Mouse (Mus musculus) neural tube, embryonic 15.5 days (tissue): ENCODE results near the gene Vcl. TPM values are rescaled to one million over a fixed set of nuclear protein-coding genes. Genes with fewer than 3 reads are reported as not detected.
A peak's percentile ranks its signal among the peaks of the same experiment; 100 is the strongest.

Experiments
- ATAC-seq: fragments of 200-750 bp; cut with Nextera tagmentation; 2 replicates; pipeline ENCODE4 v1.8.0; 2017; ENCODE audit warnings: mild to moderate bottlenecking, moderate TSS enrichment, moderate library complexity; ENCODE audit not compliant: low FRiP score
- H3K27ac ChIP-seq: fragments of 300-500 bp; sonication (generic); replicated peaks from 2 replicates; pipeline ENCODE4 v1.5.1; 2015; ENCODE audit warnings: mild to moderate bottlenecking, inconsistent platforms
- H3K27me3 ChIP-seq: fragments of 300-500 bp; sonication (generic); replicated peaks from 2 replicates; pipeline ENCODE4 v1.6.1; 2015; ENCODE audit warnings: inconsistent platforms
- H3K36me3 ChIP-seq: fragments of 300-500 bp; sonication (generic); 2 replicates; pipeline ENCODE4 v1.6.1; 2015; ENCODE audit warnings: inconsistent platforms
- H3K4me1 ChIP-seq: fragments of 300-500 bp; sonication (generic); 2 replicates; pipeline ENCODE4 v1.6.1; 2015; ENCODE audit warnings: inconsistent platforms
- H3K4me2 ChIP-seq: fragments of 300-500 bp; sonication (generic); 2 replicates; pipeline ENCODE4 v1.6.1; 2015; ENCODE audit warnings: inconsistent platforms, mild to moderate bottlenecking, moderate library complexity
- H3K4me3 ChIP-seq: fragments of 300-500 bp; sonication (generic); replicated peaks from 2 replicates; pipeline ENCODE4 v1.5.1; 2015; ENCODE audit warnings: mild to moderate bottlenecking, inconsistent platforms
- H3K9ac ChIP-seq: fragments of 300-500 bp; sonication (generic); replicated peaks from 2 replicates; pipeline ENCODE4 v1.6.1; 2015; ENCODE audit warnings: mild to moderate bottlenecking, inconsistent platforms
- H3K9me3 ChIP-seq: fragments of 300-500 bp; sonication (generic); replicated peaks from 2 replicates; pipeline ENCODE4 v1.6.1; 2016; ENCODE audit warnings: inconsistent platforms
- WGBS: fragments of 180-500 bp; shearing (Covaris S2); methylation state at CpG from one replicate; pipeline ENCODE4 v1.1.7; 2015; ENCODE audit warnings: mixed read lengths; 5-methylcytosine and 5-hydroxymethylcytosine counted together
- polyA plus RNA-seq: library from polyadenylated mRNA; unstranded; fragments of >200 nt; fragmentation: Nextera tagmentation; extraction: Ambion mirVana; gene quantifications from 2 replicates; pipeline ENCODE4 v1.2.1, GENCODE M21; 2015

Vcl gene
- 17.5 and 23.3 TPM in 2 replicates for polyA plus RNA-seq

DNA sequence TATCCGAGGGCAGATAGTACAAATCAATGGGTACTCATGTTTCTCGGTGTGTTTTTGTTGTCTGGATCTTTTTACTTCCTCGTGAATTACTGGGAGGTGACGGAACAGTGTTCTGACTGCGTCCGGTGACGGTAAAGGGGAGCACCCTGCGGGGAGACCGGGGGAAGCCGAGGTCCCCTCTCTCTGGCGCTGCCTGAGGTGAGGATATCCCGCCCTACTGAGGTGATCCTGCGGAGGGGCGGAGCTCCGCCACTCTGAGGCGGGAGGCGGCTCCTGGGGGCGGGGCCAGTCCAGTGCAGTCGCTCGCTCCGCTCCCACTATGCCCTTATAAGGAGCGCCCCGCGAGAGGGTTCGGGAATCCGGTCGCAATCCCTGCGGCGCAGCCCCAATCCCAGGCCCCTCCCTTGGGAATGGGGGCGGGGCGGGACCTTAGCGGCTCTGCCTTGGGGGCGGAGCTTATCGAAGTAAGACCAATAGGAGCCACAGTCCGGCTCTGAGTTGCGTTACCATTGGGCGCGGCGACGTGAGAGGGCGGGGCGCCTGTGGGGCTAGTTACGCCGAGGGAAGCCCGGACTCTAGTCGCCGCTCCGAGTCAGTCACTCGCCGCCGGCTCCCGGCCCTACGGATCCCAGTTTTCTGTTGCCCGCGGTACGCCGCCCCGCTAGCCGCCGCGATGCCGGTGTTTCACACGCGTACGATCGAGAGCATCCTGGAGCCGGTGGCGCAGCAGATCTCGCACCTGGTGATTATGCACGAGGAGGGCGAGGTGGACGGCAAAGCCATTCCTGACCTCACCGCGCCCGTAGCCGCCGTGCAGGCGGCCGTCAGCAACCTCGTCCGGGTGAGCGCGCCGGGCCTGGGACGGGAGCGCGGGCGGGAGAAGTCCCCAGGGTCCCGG lies at the start of gene Vcl:
Gene Vcl (plus strand): TSS at position 551 of the 898 bp plus-strand sequence.
- Histone ChIP-seq H3K27me3 (no peaks in the 10 kb centered on the region), H3K4me3 (peak within 1 kb of the TSS; percentile 58), H3K9me3 (no peaks in the 10 kb centered on the region), H3K36me3 (no peaks in the 10 kb centered on the region), H3K9ac (peak within 1 kb of the TSS; percentile 63), H3K4me1 (peaks cover 17% of the 10 kb centered on the region), H3K4me2 (peak within 1 kb of the TSS; percentile 73), H3K27ac (peak within 1 kb of the TSS; percentile 83)
- WGBS, result under 1% methylated on average over 88 of the region's 89 CpGs
- peak; percentile 99 for ATAC-seq

DNA sequence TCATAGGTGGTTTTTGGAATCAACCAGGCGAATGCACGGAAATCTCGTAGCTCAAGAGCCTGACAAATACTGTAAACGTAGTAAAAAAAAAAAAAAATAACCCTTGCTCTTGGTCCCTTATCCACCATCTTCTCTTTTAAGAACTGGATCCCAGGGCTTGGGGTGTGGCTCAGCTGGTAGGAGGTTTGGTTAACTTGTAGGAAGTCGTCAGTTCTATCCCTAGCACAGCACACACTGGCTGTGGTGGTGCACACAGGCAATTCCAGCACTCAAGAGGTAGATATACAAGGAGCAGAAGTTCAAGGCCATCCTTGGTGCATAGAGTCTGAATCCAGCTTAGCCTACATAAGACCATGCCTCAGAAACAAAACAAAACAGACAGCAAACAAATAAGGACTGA lies 44.5 kb upstream of the Vcl start:
- Histone ChIP-seq H3K9ac (no peak overlapping the region), H3K27ac (no peak overlapping the region), H3K9me3 (no peaks in the 10 kb centered on the region), H3K4me3 (no peak overlapping the region), H3K4me2 (no peak overlapping the region), H3K27me3 (no peaks in the 10 kb centered on the region), H3K36me3 (no peaks in the 10 kb centered on the region), H3K4me1 (no peaks in the 10 kb centered on the region)
- no peak for ATAC-seq
- WGBS, result 86% methylated on average over 5 of the region's 5 CpGs

DNA sequence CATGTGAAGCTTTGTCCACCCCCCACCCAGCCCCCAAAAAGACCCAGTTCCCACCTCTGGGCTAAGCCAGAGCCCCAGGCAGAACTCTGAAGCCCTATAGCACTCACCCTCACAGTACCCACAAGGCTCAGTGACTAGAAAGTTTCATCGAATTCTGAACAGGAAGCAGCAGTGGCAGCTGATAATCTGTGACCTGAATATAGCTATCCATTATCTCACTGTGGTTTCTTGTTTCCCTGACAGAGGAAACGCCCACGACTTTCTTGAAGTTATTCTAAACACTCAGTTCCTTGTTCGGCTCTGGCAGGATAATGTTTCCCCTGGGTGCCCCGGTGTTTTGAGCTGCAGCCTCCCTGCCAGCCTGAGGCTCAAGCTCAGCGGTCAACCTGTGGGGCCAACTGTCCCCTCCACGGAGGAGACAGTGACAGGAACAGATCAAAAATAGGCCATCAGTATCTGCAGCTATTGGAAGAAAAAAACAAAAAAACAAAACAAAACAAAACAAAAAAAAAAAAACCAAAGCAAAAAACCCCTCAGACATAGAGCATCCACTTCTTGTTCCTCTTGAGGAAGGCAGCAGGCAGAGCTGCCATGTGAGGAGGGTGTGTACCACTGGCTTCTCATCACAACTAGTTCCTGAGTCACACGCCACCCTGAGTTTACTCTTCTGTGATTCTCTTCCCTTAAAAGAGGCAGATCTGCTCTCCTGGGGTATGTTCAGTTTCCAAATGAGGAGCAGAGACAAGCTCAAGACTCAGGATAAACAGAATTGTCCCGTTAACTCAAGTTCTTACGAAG lies 43.9 kb upstream of the Vcl start:
- no peak overlapping the region for H3K4me3 ChIP-seq
- no peaks in the 10 kb centered on the region for H3K36me3 ChIP-seq
- no peaks in the 10 kb centered on the region for H3K27me3 ChIP-seq
- ATAC-seq, result no peak
- H3K27ac ChIP-seq, result no peak overlapping the region
- H3K9me3 ChIP-seq, result no peaks in the 10 kb centered on the region
- WGBS, result 43% methylated on average over 10 of the region's 10 CpGs
- H3K4me1 ChIP-seq, result no peaks in the 10 kb centered on the region
- H3K9ac ChIP-seq, result no peak overlapping the region
- H3K4me2 ChIP-seq, result no peak overlapping the region

GRCm38 (mm10) chr14:20886266-20886665 lies 42.9 kb upstream of the Vcl start:
- H3K9ac ChIP-seq, result no peak overlapping the region
- no peaks in the 10 kb centered on the region for H3K9me3 ChIP-seq
- no peaks in the 10 kb centered on the region for H3K4me1 ChIP-seq
- no peaks in the 10 kb centered on the region for H3K27me3 ChIP-seq
- 30% methylated on average over 4 of the region's 4 CpGs for WGBS
- H3K36me3 ChIP-seq, result no peaks in the 10 kb centered on the region
- H3K27ac ChIP-seq, result no peak overlapping the region
- H3K4me2 ChIP-seq, result no peak overlapping the region
- H3K4me3 ChIP-seq, result no peak overlapping the region
- ATAC-seq, result no peak

GRCm38 (mm10) chr14:20887541-20888085 lies 41.6 kb upstream of the Vcl start:
- H3K4me1 ChIP-seq, result peaks cover 9% of the 10 kb centered on the region
- no peaks in the 10 kb centered on the region for H3K36me3 ChIP-seq
- H3K9ac ChIP-seq, result no peak overlapping the region
- WGBS, result 91% methylated on average over 7 of the region's 7 CpGs
- H3K4me3 ChIP-seq, result no peak overlapping the region
- ATAC-seq, result no peak
- no peak overlapping the region for H3K27ac ChIP-seq
- no peaks in the 10 kb centered on the region for H3K27me3 ChIP-seq
- no peaks in the 10 kb centered on the region for H3K9me3 ChIP-seq
- H3K4me2 ChIP-seq, result no peak overlapping the region

GRCm38 (mm10) chr14:20891941-20892402 lies 37.2 kb upstream of the Vcl start:
- WGBS, result 44% methylated on average over 9 of the region's 9 CpGs
- Histone ChIP-seq H3K4me1 (peaks cover 12% of the 10 kb centered on the region), H3K9me3 (no peaks in the 10 kb centered on the region), H3K9ac (no peak overlapping the region), H3K27me3 (no peaks in the 10 kb centered on the region), H3K27ac (peak overlapping the region; percentile 48), H3K36me3 (no peaks in the 10 kb centered on the region), H3K4me2 (peak overlapping the region; percentile 9; the same call in 1 of the 2 replicates), H3K4me3 (no peak overlapping the region)
- peak; percentile 45 for ATAC-seq

DNA sequence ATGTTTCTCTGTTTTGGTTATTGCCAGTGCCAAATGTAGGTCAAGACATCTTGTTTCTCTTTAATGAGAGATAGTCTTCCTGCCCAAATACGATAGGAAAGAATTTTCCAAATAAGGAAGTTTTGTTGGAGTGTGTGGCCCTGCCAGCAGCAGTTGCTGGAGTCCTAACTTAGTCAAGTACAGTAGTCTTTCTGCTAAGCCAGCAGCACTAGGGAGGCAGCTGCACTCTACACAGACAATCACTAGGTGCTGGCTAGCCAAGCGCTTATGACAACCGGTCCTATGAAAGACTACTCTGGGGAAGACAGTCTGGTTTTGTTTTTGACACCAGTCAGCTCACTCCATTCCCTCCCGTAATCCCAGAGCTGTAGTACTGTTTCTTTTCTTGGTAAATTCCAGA lies 35.4 kb upstream of the Vcl start:
- H3K27ac ChIP-seq, result no peak overlapping the region
- peaks cover 12% of the 10 kb centered on the region for H3K4me1 ChIP-seq
- no peak overlapping the region for H3K9ac ChIP-seq
- no peaks in the 10 kb centered on the region for H3K36me3 ChIP-seq
- ATAC-seq, result no peak
- no peak overlapping the region for H3K4me3 ChIP-seq
- no peak overlapping the region for H3K4me2 ChIP-seq
- H3K9me3 ChIP-seq, result no peaks in the 10 kb centered on the region
- H3K27me3 ChIP-seq, result no peaks in the 10 kb centered on the region
- 78% methylated on average over 4 of the region's 4 CpGs for WGBS

DNA sequence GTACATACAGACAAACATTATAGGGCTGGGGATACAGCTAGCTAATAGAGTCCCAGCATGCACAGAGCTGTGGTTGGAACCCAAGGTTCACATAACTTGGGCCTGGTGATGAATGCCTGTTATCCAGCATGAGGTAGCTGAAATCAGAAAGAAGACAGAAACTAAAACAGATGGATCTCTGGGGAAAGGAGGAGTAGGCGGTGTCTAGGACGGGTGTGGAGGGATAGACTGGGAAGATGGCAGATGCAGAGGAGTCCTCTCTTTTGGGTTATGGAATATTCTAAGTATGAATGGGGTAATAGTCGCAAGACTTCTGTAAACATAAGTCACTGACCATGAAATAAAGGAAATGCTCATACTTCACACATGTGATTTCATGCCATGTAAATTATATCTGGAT lies 27.9 kb upstream of the Vcl start:
- H3K4me1 ChIP-seq, result no peaks in the 10 kb centered on the region
- no peaks in the 10 kb centered on the region for H3K9me3 ChIP-seq
- H3K27ac ChIP-seq, result no peak overlapping the region
- H3K27me3 ChIP-seq, result no peaks in the 10 kb centered on the region
- H3K9ac ChIP-seq, result no peak overlapping the region
- no peaks in the 10 kb centered on the region for H3K36me3 ChIP-seq
- H3K4me3 ChIP-seq, result no peak overlapping the region
- no peak overlapping the region for H3K4me2 ChIP-seq
- 93% methylated on average over 3 of the region's 3 CpGs for WGBS
- no peak for ATAC-seq

DNA sequence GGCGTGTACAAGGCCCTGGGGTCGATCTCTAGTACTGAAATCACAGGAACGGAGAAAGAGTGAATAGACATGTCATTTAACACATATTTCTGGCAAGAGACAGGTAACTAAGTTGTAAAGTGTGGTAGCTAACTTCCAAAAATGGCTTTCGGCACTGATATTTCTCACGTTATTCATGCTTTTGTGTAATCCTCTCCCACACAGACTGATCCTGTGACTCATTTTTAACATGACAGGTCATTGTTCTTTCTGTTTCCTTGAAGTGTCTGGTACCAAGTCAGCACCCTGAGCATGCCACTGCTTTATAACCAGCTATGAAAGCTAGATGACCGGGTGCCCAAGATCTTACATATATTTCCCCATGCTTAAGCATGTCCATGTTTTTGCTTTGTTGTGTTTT lies 26.1 kb upstream of the Vcl start:
- ATAC-seq, result no peak
- Histone ChIP-seq H3K9ac (no peak overlapping the region), H3K4me1 (no peaks in the 10 kb centered on the region), H3K9me3 (no peaks in the 10 kb centered on the region), H3K4me3 (no peak overlapping the region), H3K4me2 (no peak overlapping the region), H3K36me3 (no peaks in the 10 kb centered on the region), H3K27me3 (no peaks in the 10 kb centered on the region), H3K27ac (no peak overlapping the region)
- 91% methylated on average over 6 of the region's 6 CpGs for WGBS

DNA sequence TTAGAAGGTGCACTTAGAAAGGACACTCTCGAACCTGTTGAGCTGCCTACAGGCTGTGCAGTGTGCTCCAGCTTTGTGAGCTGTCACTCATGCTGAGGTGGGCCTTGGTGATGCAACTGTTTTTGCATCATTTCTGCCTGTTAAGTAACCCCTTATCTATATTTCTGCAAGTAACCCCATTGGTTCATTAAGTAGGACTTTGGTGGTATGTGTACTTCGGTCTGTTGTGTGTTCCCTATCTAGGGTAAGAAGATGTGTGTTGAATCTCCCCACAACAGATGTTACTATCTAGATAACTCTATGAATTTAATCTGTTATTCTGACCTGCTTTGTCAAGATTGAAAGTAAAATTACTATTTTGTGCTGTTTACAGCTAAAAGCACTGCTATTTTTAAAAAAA lies 17.4 kb upstream of the Vcl start:
- Histone ChIP-seq H3K9me3 (no peaks in the 10 kb centered on the region), H3K4me1 (no peaks in the 10 kb centered on the region), H3K27me3 (no peaks in the 10 kb centered on the region), H3K9ac (no peak overlapping the region), H3K4me3 (no peak overlapping the region), H3K4me2 (no peak overlapping the region), H3K36me3 (no peaks in the 10 kb centered on the region), H3K27ac (no peak overlapping the region)
- WGBS, result 91% methylated on average over 2 of the region's 2 CpGs
- ATAC-seq, result no peak

- no peaks in the 10 kb centered on the region for H3K4me1 ChIP-seq
- no peak overlapping the region for H3K4me3 ChIP-seq
- no peak overlapping the region for H3K4me2 ChIP-seq
- H3K9ac ChIP-seq, result no peak overlapping the region
- no peaks in the 10 kb centered on the region for H3K27me3 ChIP-seq
- H3K36me3 ChIP-seq, result no peaks in the 10 kb centered on the region
- H3K9me3 ChIP-seq, result no peaks in the 10 kb centered on the region
- WGBS, result 52% methylated on average over 2 of the region's 2 CpGs
- no peak for ATAC-seq
- no peak overlapping the region for H3K27ac ChIP-seq
These were observed 14.8 kb upstream of the Vcl start for GRCm38 (mm10) chr14:20914415-20914814.
